Mouse (Mus musculus): ENCODE data around the gene Lamb1.

The Lamb1 gene

DNA sequence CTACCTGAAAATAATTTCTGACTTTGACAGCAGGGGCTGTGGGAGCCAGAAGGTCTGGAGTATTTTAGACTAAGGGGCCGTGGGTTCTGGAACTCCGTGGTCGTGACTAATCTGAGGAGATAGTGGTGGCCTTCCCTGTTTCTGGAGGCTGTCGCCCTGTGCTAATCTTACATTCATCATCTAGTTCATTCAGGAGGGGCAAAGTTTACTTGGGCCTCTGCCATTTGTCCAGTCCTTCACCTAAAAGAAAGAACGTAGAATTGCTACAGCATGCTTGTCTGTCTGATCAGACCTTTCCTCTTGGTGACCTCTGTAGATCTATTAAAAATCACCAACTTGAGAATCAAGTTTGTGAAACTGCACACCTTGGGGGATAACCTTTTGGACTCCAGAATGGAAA is 17.2 kb downstream of the Lamb1 start:
- Histone ChIP-seq H3K4me3 (replicated peaks; ENCODE audit: low read length) (no peak overlapping the region), H3K4me1 (replicated peaks; ENCODE audit: low read depth, low read length) (peaks cover 22% of the 10 kb centered on the region), H3K9me3 (ENCODE audit: low read length) (no peaks in the 10 kb centered on the region), H3K27me3 (ENCODE audit: insufficient read depth, low read length) (no peaks in the 10 kb centered on the region), H3K36me3 (ENCODE audit: insufficient read depth, low read length) (peaks cover 93% of the 10 kb centered on the region)
- TF ChIP-seq CTCF (conservative IDR thresholded peaks at IDR 0.05; ENCODE audit: low read length): no peak
- TF ChIP-seq POU5F1 (IDR thresholded peaks at IDR 0.05; ENCODE audit: borderline replicate concordance, low read length): no peak
- no peak for TF ChIP-seq NANOG (IDR thresholded peaks at IDR 0.05; ENCODE audit: borderline replicate concordance, low read length)

DNA sequence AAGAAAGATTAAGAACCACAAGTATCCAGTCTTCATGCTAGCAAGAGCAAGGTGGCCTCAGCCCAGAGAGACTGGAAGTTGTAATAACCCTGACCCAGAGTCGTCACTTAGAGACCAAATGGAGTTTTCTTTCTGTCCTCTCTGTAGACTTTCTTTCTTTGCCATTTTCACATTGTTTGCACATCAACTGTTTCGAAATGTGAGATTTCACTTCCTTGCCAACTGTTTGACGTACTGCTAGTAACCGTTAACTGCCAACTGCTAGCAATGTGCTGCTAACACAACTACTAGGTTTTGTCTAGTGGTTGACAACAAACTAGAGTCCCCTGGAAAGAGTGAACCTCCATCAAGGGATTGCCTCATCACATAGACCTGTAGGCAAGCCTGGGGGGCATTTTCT is 18.1 kb downstream of the Lamb1 start:
- H3K27me3 ChIP-seq (ENCODE audit: insufficient read depth, low read length): no peaks in the 10 kb centered on the region
- H3K4me1 ChIP-seq (replicated peaks; ENCODE audit: low read depth, low read length): peaks cover 26% of the 10 kb centered on the region
- no peaks in the 10 kb centered on the region for H3K9me3 ChIP-seq (ENCODE audit: low read length)
- H3K4me3 ChIP-seq (replicated peaks; ENCODE audit: low read length): no peak overlapping the region
- peaks cover 95% of the 10 kb centered on the region for H3K36me3 ChIP-seq (ENCODE audit: insufficient read depth, low read length)
- TF ChIP-seq CTCF (conservative IDR thresholded peaks at IDR 0.05; ENCODE audit: low read length) (no peak), NANOG (IDR thresholded peaks at IDR 0.05; ENCODE audit: borderline replicate concordance, low read length) (no peak), POU5F1 (IDR thresholded peaks at IDR 0.05; ENCODE audit: borderline replicate concordance, low read length) (no peak)

- Histone ChIP-seq H3K4me1 (replicated peaks; ENCODE audit: low read depth, low read length) (peaks cover 28% of the 10 kb centered on the region), H3K36me3 (ENCODE audit: insufficient read depth, low read length) (peaks cover 95% of the 10 kb centered on the region), H3K27me3 (ENCODE audit: insufficient read depth, low read length) (no peaks in the 10 kb centered on the region), H3K4me3 (replicated peaks; ENCODE audit: low read length) (no peak overlapping the region), H3K9me3 (ENCODE audit: low read length) (no peaks in the 10 kb centered on the region)
- no peak for TF ChIP-seq CTCF (conservative IDR thresholded peaks at IDR 0.05; ENCODE audit: low read length)
- TF ChIP-seq NANOG (IDR thresholded peaks at IDR 0.05; ENCODE audit: borderline replicate concordance, low read length): no peak
- no peak for TF ChIP-seq POU5F1 (IDR thresholded peaks at IDR 0.05; ENCODE audit: borderline replicate concordance, low read length)
Measured at GRCm38 (mm10) chr12:31283617-31284136, 18.6 kb downstream of the Lamb1 start.

GRCm38 (mm10) chr12:31289046-31289445 is 24.0 kb downstream of the Lamb1 start:
- no peaks in the 10 kb centered on the region for H3K27me3 ChIP-seq (ENCODE audit: insufficient read depth, low read length)
- no peak for TF ChIP-seq CTCF (conservative IDR thresholded peaks at IDR 0.05; ENCODE audit: low read length)
- H3K4me3 ChIP-seq (replicated peaks; ENCODE audit: low read length): no peak overlapping the region
- peaks cover 80% of the 10 kb centered on the region for H3K36me3 ChIP-seq (ENCODE audit: insufficient read depth, low read length)
- peaks cover 61% of the 10 kb centered on the region for H3K4me1 ChIP-seq (replicated peaks; ENCODE audit: low read depth, low read length)
- no peaks in the 10 kb centered on the region for H3K9me3 ChIP-seq (ENCODE audit: low read length)

- Histone ChIP-seq H3K36me3 (ENCODE audit: insufficient read depth, low read length) (peaks cover 64% of the 10 kb centered on the region), H3K4me3 (replicated peaks; ENCODE audit: low read length) (no peak overlapping the region), H3K27me3 (ENCODE audit: insufficient read depth, low read length) (no peaks in the 10 kb centered on the region), H3K9me3 (ENCODE audit: low read length) (no peaks in the 10 kb centered on the region), H3K4me1 (replicated peaks; ENCODE audit: low read depth, low read length) (peaks cover 67% of the 10 kb centered on the region)
- no peak for TF ChIP-seq CTCF (conservative IDR thresholded peaks at IDR 0.05; ENCODE audit: low read length)
- TF ChIP-seq NANOG (IDR thresholded peaks at IDR 0.05; ENCODE audit: borderline replicate concordance, low read length): no peak
- TF ChIP-seq POU5F1 (IDR thresholded peaks at IDR 0.05; ENCODE audit: borderline replicate concordance, low read length): no peak
Measured at GRCm38 (mm10) chr12:31290951-31291350, 25.9 kb downstream of the Lamb1 start.

DNA sequence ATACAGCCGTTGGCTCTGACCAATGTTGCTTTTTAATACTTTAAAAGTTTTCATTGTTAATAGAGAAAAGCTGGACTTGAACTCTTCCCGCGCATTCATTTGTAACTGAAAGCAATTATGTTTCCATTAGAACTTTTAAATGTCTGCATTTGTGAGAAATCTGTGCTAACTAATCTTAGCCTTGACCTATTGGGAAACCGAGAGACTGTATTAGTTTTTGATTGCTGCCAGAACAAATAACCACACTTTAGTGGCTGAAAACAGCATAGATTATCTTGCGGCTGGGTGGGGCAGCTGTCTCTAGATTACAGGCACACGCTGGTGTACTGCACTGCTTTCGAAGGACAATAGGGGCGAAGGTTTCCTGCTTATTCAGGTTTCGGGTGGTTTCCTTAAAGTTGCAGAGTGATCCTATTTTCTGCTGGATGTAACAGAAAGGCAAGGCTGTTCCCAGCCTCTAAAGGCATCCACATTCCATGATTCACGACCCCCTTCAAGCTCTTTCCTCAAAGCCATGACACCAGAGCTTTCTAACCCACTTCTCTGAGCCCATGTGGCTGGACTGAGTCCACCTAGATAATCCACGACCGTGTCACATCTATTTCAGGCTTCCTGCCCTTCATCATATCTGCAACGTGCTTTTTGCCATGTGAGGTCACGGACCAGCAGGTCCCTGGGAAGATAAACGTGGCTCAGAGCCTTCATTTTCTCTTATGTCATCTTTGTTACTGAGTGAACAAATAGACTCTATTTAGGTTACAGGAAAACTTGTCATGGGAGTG is 28.5 kb downstream of the Lamb1 start:
- Histone ChIP-seq H3K27me3 (ENCODE audit: insufficient read depth, low read length) (no peaks in the 10 kb centered on the region), H3K36me3 (ENCODE audit: insufficient read depth, low read length) (peaks cover 49% of the 10 kb centered on the region), H3K9me3 (ENCODE audit: low read length) (no peaks in the 10 kb centered on the region), H3K4me3 (replicated peaks; ENCODE audit: low read length) (0 out of 2 replicates have a peak overlapping the region, but pooled peaks have one; percentile 7), H3K4me1 (replicated peaks; ENCODE audit: low read depth, low read length) (peaks cover 57% of the 10 kb centered on the region)
- no peak for TF ChIP-seq POU5F1 (IDR thresholded peaks at IDR 0.05; ENCODE audit: borderline replicate concordance, low read length)
- no peak for TF ChIP-seq NANOG (IDR thresholded peaks at IDR 0.05; ENCODE audit: borderline replicate concordance, low read length)
- TF ChIP-seq CTCF (conservative IDR thresholded peaks at IDR 0.05; ENCODE audit: low read length): no peak

- peaks cover 49% of the 10 kb centered on the region for H3K36me3 ChIP-seq (ENCODE audit: insufficient read depth, low read length)
- no peaks in the 10 kb centered on the region for H3K9me3 ChIP-seq (ENCODE audit: low read length)
- 0 out of 2 replicates have a peak overlapping the region, but pooled peaks have one; percentile 7 for H3K4me3 ChIP-seq (replicated peaks; ENCODE audit: low read length)
- H3K27me3 ChIP-seq (ENCODE audit: insufficient read depth, low read length): no peaks in the 10 kb centered on the region
- TF ChIP-seq POU5F1 (IDR thresholded peaks at IDR 0.05; ENCODE audit: borderline replicate concordance, low read length): no peak
- no peak for TF ChIP-seq CTCF (conservative IDR thresholded peaks at IDR 0.05; ENCODE audit: low read length)
- TF ChIP-seq NANOG (IDR thresholded peaks at IDR 0.05; ENCODE audit: borderline replicate concordance, low read length): no peak
- peaks cover 47% of the 10 kb centered on the region for H3K4me1 ChIP-seq (replicated peaks; ENCODE audit: low read depth, low read length)
Measured at GRCm38 (mm10) chr12:31294526-31294925, 29.5 kb downstream of the Lamb1 start.

GRCm38 (mm10) chr12:31294996-31295395 is 30.0 kb downstream of the Lamb1 start:
- Histone ChIP-seq H3K4me3 (replicated peaks; ENCODE audit: low read length) (no peak overlapping the region), H3K36me3 (ENCODE audit: insufficient read depth, low read length) (peaks cover 50% of the 10 kb centered on the region), H3K27me3 (ENCODE audit: insufficient read depth, low read length) (no peaks in the 10 kb centered on the region), H3K4me1 (replicated peaks; ENCODE audit: low read depth, low read length) (peaks cover 47% of the 10 kb centered on the region), H3K9me3 (ENCODE audit: low read length) (no peaks in the 10 kb centered on the region)
- TF ChIP-seq CTCF (conservative IDR thresholded peaks at IDR 0.05; ENCODE audit: low read length) (no peak), NANOG (IDR thresholded peaks at IDR 0.05; ENCODE audit: borderline replicate concordance, low read length) (no peak), POU5F1 (IDR thresholded peaks at IDR 0.05; ENCODE audit: borderline replicate concordance, low read length) (no peak)

All from E14TG2a.4 (cell line).